Mouse (Mus musculus) small intestine, adult 2 months (tissue): ENCODE measurements around the gene Rnf44. TPM values are rescaled to one million over a fixed set of nuclear protein-coding genes. Genes with fewer than 3 reads are reported as not detected.

Source experiments
- H3K27ac ChIP-seq: fragments of 200-500 bp; 2 replicates; pipeline ENCODE4 v1.5.1; 2012; ENCODE audit warnings: low read depth, low read length, control low read depth, inconsistent platforms; ENCODE audit not compliant: insufficient read depth
- H3K27me3 ChIP-seq: fragments of 200-500 bp; 2 replicates; pipeline ENCODE4 v1.6.1; 2012; ENCODE audit warnings: mild to moderate bottlenecking, moderate library complexity, low read length, inconsistent platforms; ENCODE audit not compliant: control insufficient read depth, insufficient read depth
- H3K36me3 ChIP-seq: fragments of 200-500 bp; 2 replicates; pipeline ENCODE4 v1.6.1; 2012; ENCODE audit warnings: mild to moderate bottlenecking, low read length, control low read depth, inconsistent platforms; ENCODE audit not compliant: control insufficient read depth, insufficient read depth
- H3K4me1 ChIP-seq: fragments of 200-500 bp; 2 replicates; pipeline ENCODE4 v1.6.1; 2012; ENCODE audit warnings: low read length, inconsistent platforms, mixed read lengths; ENCODE audit not compliant: control insufficient read depth, insufficient read depth, insufficient read length
- H3K4me3 ChIP-seq: fragments of 200-500 bp; 2 replicates; pipeline ENCODE4 v1.5.1; 2012; ENCODE audit warnings: low read depth, mild to moderate bottlenecking, control low read depth, inconsistent platforms, low read length, moderate library complexity
- CTCF ChIP-seq: fragments of 200-500 bp; IDR thresholded peaks from 2 replicates; pipeline ENCODE4 v1.5.1; 2012; ENCODE audit warnings: low read depth, mild to moderate bottlenecking, control low read depth, inconsistent platforms, low read length, moderate library complexity, mixed read lengths; ENCODE audit not compliant: insufficient replicate concordance, insufficient read length; ENCODE audit errors: extremely low read depth
- POLR2A ChIP-seq: fragments of 200-500 bp; IDR thresholded peaks from 2 replicates; pipeline ENCODE4 v1.6.1; 2012; ENCODE audit warnings: low read depth, mild to moderate bottlenecking, control low read depth, inconsistent platforms, low read length, moderate library complexity
- WGBS: fragments of 180-500 bp; shearing (Covaris S2); methylation state at CpG from one replicate; pipeline ENCODE4 v1.1.7; 2018; 5-methylcytosine and 5-hydroxymethylcytosine counted together
- polyA plus RNA-seq: library from polyadenylated mRNA; depleted of rRNA; stranded (reverse); fragments of >200 nt; gene quantifications from 2 replicates; pipeline ENCODE4 v1.2.3, GENCODE M21; 2012; rRNA removed

Gene Rnf44
- polyA plus RNA-seq, 1 experiment, result 318 TPM

GRCm38 (mm10) chr13:54650461-54650860 lies 43.2 kb downstream of the Rnf44 start:
- TF ChIP-seq CTCF (no peak), POLR2A (no peak)
- no peak overlapping the region for H3K27ac ChIP-seq
- no peaks in the 10 kb centered on the region for H3K4me1 ChIP-seq
- WGBS, result 98% methylated on average over 3 of the region's 3 CpGs
- H3K27me3 ChIP-seq, result no peaks in the 10 kb centered on the region
- H3K36me3 ChIP-seq, result peaks cover 73% of the 10 kb centered on the region
- no peak overlapping the region for H3K4me3 ChIP-seq

- TF ChIP-seq POLR2A, result no peak
- TF ChIP-seq CTCF, result no peak
- Histone ChIP-seq H3K36me3 (peaks cover 18% of the 10 kb centered on the region), H3K27me3 (no peaks in the 10 kb centered on the region), H3K4me3 (no peak overlapping the region), H3K27ac (no peak overlapping the region), H3K4me1 (no peaks in the 10 kb centered on the region)
- 94% methylated on average over 3 of the region's 3 CpGs for WGBS
Observed at GRCm38 (mm10) chr13:54635011-54635410, 58.7 kb downstream of the Rnf44 start.

GRCm38 (mm10) chr13:54632731-54633277 lies 60.9 kb downstream of the Rnf44 start:
- 39% methylated on average over 3 of the region's 3 CpGs for WGBS
- TF ChIP-seq CTCF (no peak), POLR2A (no peak)
- no peak overlapping the region for H3K4me3 ChIP-seq
- no peaks in the 10 kb centered on the region for H3K4me1 ChIP-seq
- H3K27ac ChIP-seq, result no peak overlapping the region
- peaks cover 9% of the 10 kb centered on the region; the same call in 1 of the 2 replicates for H3K36me3 ChIP-seq
- H3K27me3 ChIP-seq, result no peaks in the 10 kb centered on the region

Other genes with a start within 250 kb of the Rnf44 start
- 23.9 and 29.7 TPM in 2 replicates for gene Thoc3, start 225.1 kb downstream of the Rnf44 start, polyA plus RNA-seq
- 2.1 and 4.0 TPM in 2 replicates for gene Simc1, start 190.1 kb downstream of the Rnf44 start, polyA plus RNA-seq
- gene 4833439L19Rik, start 128.5 kb downstream of the Rnf44 start, polyA plus RNA-seq, result 76.2 and 166 TPM in 2 replicates
- gene Arl10, start 118.9 kb downstream of the Rnf44 start, polyA plus RNA-seq, result 6.6 and 11.4 TPM in 2 replicates
- 2.3 and 2.4 TPM in 2 replicates for gene Nop16, start 103.8 kb downstream of the Rnf44 start, polyA plus RNA-seq
- 93.9 and 163 TPM in 2 replicates for gene Higd2a, start 103.7 kb downstream of the Rnf44 start, polyA plus RNA-seq
- 34.7 and 84.6 TPM in 2 replicates for gene Cltb, start 82.6 kb downstream of the Rnf44 start, polyA plus RNA-seq
- 11.1 and 14.5 TPM in 2 replicates for gene Faf2, start 72.1 kb downstream of the Rnf44 start, polyA plus RNA-seq
- 473 and 1,001 TPM in 2 replicates for gene Cdhr2, start 7.6 kb upstream of the Rnf44 start, polyA plus RNA-seq
- gene Gprin1, start 56.0 kb upstream of the Rnf44 start, polyA plus RNA-seq, result 0.14 and 0.18 TPM in 2 replicates
- 0.37 and 0.63 TPM in 2 replicates for gene Sncb, start 72.7 kb upstream of the Rnf44 start, polyA plus RNA-seq
- gene Eif4e1b, start 90.1 kb upstream of the Rnf44 start, polyA plus RNA-seq, result not detected in 2 replicates
- gene Tspan17, start 95.5 kb upstream of the Rnf44 start, polyA plus RNA-seq, result 4.9 and 16.0 TPM in 2 replicates